ENCODE assay signal across 14 mouse cellular contexts in genomic region chr7:110985581-110986265, GRCm38 (mm10). TPM values are rescaled to one million over a fixed set of nuclear protein-coding genes. Genes with fewer than 3 reads are reported as not detected.
DNase-seq lines count a peak whose midpoint lies in the region; ATAC-seq lines count a peak whose summit lies in the region.
"Had no signal": no experiment of that assay in that cellular context is flagged by ENCODE, and none has a peak within 500 bp of the region (broad histone marks: within the 10 kb centered on the region; RNA-seq: fewer than 3 reads in every experiment).

No protein-coding gene starts in this region.

- ATAC-seq in kidney, embryonic 14.5 days (ENCODE audit: low FRiP score, low TSS enrichment): no peak
- ATAC-seq in heart, embryonic 13.5 days (ENCODE audit: extremely low read depth, insufficient number of reproducible peaks, low FRiP score, low TSS enrichment): no peak
- ATAC-seq: forebrain, postnatal 0 days; liver, postnatal 0 days had no signal

- H3K4me1 ChIP-seq in kidney, embryonic 14.5 days (ENCODE audit: control insufficient read depth, insufficient read depth, low read length): peaks cover 4% of the 10 kb centered on the region; the same call in 1 of the 2 replicates
- H3K4me1 ChIP-seq in heart, embryonic 13.5 days: peaks cover 62% of the 10 kb centered on the region
- H3K4me1 ChIP-seq: midbrain, embryonic 12.5 days had no signal

- DNase-seq in kidney, adult 11 months: peak; percentile 65
- peak; percentile 46 for DNase-seq in adrenal gland, postnatal 10 days
- DNase-seq in kidney, postnatal 4 days: peak; percentile 44 to 54
- no peak for DNase-seq in layer of hippocampus, adult 8-10 months (ENCODE audit: low spot score in 2 of 2)
- no peak for DNase-seq in layer of hippocampus, postnatal 25 days (ENCODE audit: extremely low spot score in 1 of 2, low spot score in 1 of 2)
- no peak for DNase-seq in spleen, postnatal 14 days (ENCODE audit: low spot score in 2 of 2)
- DNase-seq: forebrain, postnatal 0 days; layer of hippocampus, adult 9-11 months; liver, postnatal 0 days had no signal

- WGBS in kidney, embryonic 14.5 days: 69% methylated on average over 7 of the region's 7 CpGs
- 46% methylated on average over 7 of the region's 7 CpGs for WGBS in heart, embryonic 13.5 days

- H3K36me3 ChIP-seq in kidney, embryonic 14.5 days (ENCODE audit: control insufficient read depth, insufficient read depth, low read length): no peaks in the 10 kb centered on the region
- H3K36me3 ChIP-seq in heart, embryonic 13.5 days: no peaks in the 10 kb centered on the region
- H3K36me3 ChIP-seq: hindbrain, embryonic 15.5 days; midbrain, embryonic 12.5 days; neural tube, embryonic 13.5 days had no signal

- no peak overlapping the region for H3K4me3 ChIP-seq in kidney, embryonic 14.5 days (ENCODE audit: low read length)
- no peak overlapping the region for H3K4me3 ChIP-seq in heart, embryonic 13.5 days
- H3K4me3 ChIP-seq: hindbrain, embryonic 15.5 days; midbrain, embryonic 12.5 days; neural tube, embryonic 13.5 days had no signal

- H3K4me2 ChIP-seq in kidney, embryonic 14.5 days (replicated peaks; ENCODE audit: low read depth, low read length): no peak overlapping the region
- no peak overlapping the region for H3K4me2 ChIP-seq in heart, embryonic 13.5 days
- H3K4me2 ChIP-seq: hindbrain, embryonic 15.5 days; midbrain, embryonic 12.5 days; neural tube, embryonic 13.5 days had no signal

- H3K27ac ChIP-seq in kidney, embryonic 14.5 days (ENCODE audit: low read depth, low read length): no peak overlapping the region
- peak overlapping the region; percentile 40; the same call in 1 of the 2 replicates for H3K27ac ChIP-seq in heart, embryonic 13.5 days (replicated peaks)
- H3K27ac ChIP-seq: hindbrain, embryonic 15.5 days; midbrain, embryonic 12.5 days; neural tube, embryonic 13.5 days had no signal

- no peaks in the 10 kb centered on the region for H3K27me3 ChIP-seq in kidney, embryonic 14.5 days (ENCODE audit: control insufficient read depth, insufficient read depth, low read length)
- no peaks in the 10 kb centered on the region for H3K27me3 ChIP-seq in heart, embryonic 13.5 days (replicated peaks)
- H3K27me3 ChIP-seq: hindbrain, embryonic 15.5 days; midbrain, embryonic 12.5 days; neural tube, embryonic 13.5 days had no signal

- H3K9ac ChIP-seq in kidney, embryonic 14.5 days (ENCODE audit: low read depth, low read length): no peak overlapping the region
- H3K9ac ChIP-seq in heart, embryonic 13.5 days: no peak overlapping the region
- H3K9ac ChIP-seq: forebrain, postnatal 0 days; hindbrain, embryonic 15.5 days; liver, postnatal 0 days; midbrain, embryonic 12.5 days; neural tube, embryonic 13.5 days had no signal

- H3K9me3 ChIP-seq in kidney, embryonic 14.5 days (ENCODE audit: control insufficient read depth, low read length): no peaks in the 10 kb centered on the region
- no peaks in the 10 kb centered on the region for H3K9me3 ChIP-seq in heart, embryonic 13.5 days
- H3K9me3 ChIP-seq: hindbrain, embryonic 15.5 days; midbrain, embryonic 12.5 days; neural tube, embryonic 13.5 days had no signal

RNA-seq across cellular contexts. Expression of gene Mrvi1, which starts 3.5 kb away (rescaled TPM):
- polyA plus RNA-seq in kidney, embryonic 14.5 days (2014; fragmentation: Nextera tagmentation; extraction: Ambion mirVana): 8.0 and 15.1 TPM in 2 replicates
- 10 to 100 TPM; 13.6 to 13.9 TPM for total RNA-seq in adrenal gland, postnatal 10 days (2021)
- polyA plus RNA-seq in heart, embryonic 13.5 days (2015; fragmentation: Nextera tagmentation; extraction: Ambion mirVana): 4.6 and 5.3 TPM in 2 replicates
- 1 to 10 TPM; 1.7 to 5.9 (median 3.5) TPM for total RNA-seq in layer of hippocampus, adult 8-10 months (2022)
- 1 to 10 TPM; 3.6 TPM for total RNA-seq in layer of hippocampus, postnatal 25 days (2021)

RNA-seq across cellular contexts. Expression of gene Ctr9, which starts 43.0 kb away (rescaled TPM):
- 37.9 and 75.7 TPM in 2 replicates for polyA plus RNA-seq in kidney, embryonic 14.5 days (2014; fragmentation: Nextera tagmentation; extraction: Ambion mirVana)
- total RNA-seq in adrenal gland, postnatal 10 days (2021): 10 to 100 TPM; 42.2 to 46.0 TPM
- 39.6 and 41.8 TPM in 2 replicates for polyA plus RNA-seq in heart, embryonic 13.5 days (2015; fragmentation: Nextera tagmentation; extraction: Ambion mirVana)
- total RNA-seq in layer of hippocampus, adult 8-10 months (2022): 10 to 100 TPM; 42.6 to 54.4 (median 45.5) TPM
- 10 to 100 TPM; 49.8 to 54.5 TPM for total RNA-seq in layer of hippocampus, postnatal 25 days (2021)

Comparison
In these comparisons a context has a peak if more than half of its experiments do, and no peak if none do; other contexts are left out.
1. DNase-seq: peak in kidney, adult 11 months (single experiment), adrenal gland, postnatal 10 days (single experiment) and kidney, postnatal 4 days (2 of 2); none in layer of hippocampus, adult 8-10 months (0 of 2), layer of hippocampus, postnatal 25 days (0 of 2) and spleen, postnatal 14 days (0 of 2).